Mouse (Mus musculus) heart, embryonic 13.5 days (tissue): Measurements from ENCODE around the gene Ppp2r2d. TPM values are rescaled to one million over a fixed set of nuclear protein-coding genes. Genes with fewer than 3 reads are reported as not detected.

Source experiments
- ATAC-seq: fragments of 200-750 bp; cut with Nextera tagmentation; 2 replicates; pipeline ENCODE4 v1.8.0; 2017; ENCODE audit warnings: moderate TSS enrichment; ENCODE audit not compliant: insufficient number of reproducible peaks, low FRiP score, low TSS enrichment; ENCODE audit errors: extremely low read depth
- H3K27ac ChIP-seq: fragments of 300-500 bp; sonication (generic); replicated peaks from 2 replicates; pipeline ENCODE4 v1.5.1; 2015; ENCODE audit warnings: moderate library complexity, mild to moderate bottlenecking, inconsistent platforms
- H3K27me3 ChIP-seq: fragments of 300-500 bp; sonication (generic); replicated peaks from 2 replicates; pipeline ENCODE4 v1.6.1; 2015; ENCODE audit warnings: mild to moderate bottlenecking, inconsistent platforms
- H3K36me3 ChIP-seq: fragments of 300-500 bp; sonication (generic); 2 replicates; pipeline ENCODE4 v1.6.1; 2015; ENCODE audit warnings: mild to moderate bottlenecking, inconsistent platforms
- H3K4me1 ChIP-seq: fragments of 300-500 bp; sonication (generic); 2 replicates; pipeline ENCODE4 v1.6.1; 2015; ENCODE audit warnings: inconsistent platforms
- H3K4me2 ChIP-seq: fragments of 300-500 bp; sonication (generic); 2 replicates; pipeline ENCODE4 v1.6.1; 2015; ENCODE audit warnings: inconsistent platforms, mild to moderate bottlenecking, moderate library complexity
- H3K4me3 ChIP-seq: fragments of 300-500 bp; sonication (generic); 2 replicates; pipeline ENCODE4 v1.5.1; 2015; ENCODE audit warnings: moderate library complexity, mild to moderate bottlenecking, inconsistent platforms
- H3K9ac ChIP-seq: fragments of 300-500 bp; sonication (generic); 2 replicates; pipeline ENCODE4 v1.6.1; 2015; ENCODE audit warnings: inconsistent platforms, mild to moderate bottlenecking, moderate library complexity
- H3K9me3 ChIP-seq: fragments of 300-500 bp; sonication (generic); 2 replicates; pipeline ENCODE4 v1.6.1; 2016; ENCODE audit warnings: inconsistent platforms
- WGBS: fragments of 180-500 bp; shearing (Covaris S2); methylation state at CpG from one replicate; pipeline ENCODE4 v1.1.7; 2015; ENCODE audit warnings: mixed read lengths; 5-methylcytosine and 5-hydroxymethylcytosine counted together
- polyA plus RNA-seq: library from polyadenylated mRNA; unstranded; fragments of >200 nt; fragmentation: Nextera tagmentation; extraction: Ambion mirVana; gene quantifications from 2 replicates; pipeline ENCODE4 v1.2.1, GENCODE M21; 2015

Ppp2r2d gene
- polyA plus RNA-seq, 1 experiment from 2014 or later = 27.4 TPM

DNA sequence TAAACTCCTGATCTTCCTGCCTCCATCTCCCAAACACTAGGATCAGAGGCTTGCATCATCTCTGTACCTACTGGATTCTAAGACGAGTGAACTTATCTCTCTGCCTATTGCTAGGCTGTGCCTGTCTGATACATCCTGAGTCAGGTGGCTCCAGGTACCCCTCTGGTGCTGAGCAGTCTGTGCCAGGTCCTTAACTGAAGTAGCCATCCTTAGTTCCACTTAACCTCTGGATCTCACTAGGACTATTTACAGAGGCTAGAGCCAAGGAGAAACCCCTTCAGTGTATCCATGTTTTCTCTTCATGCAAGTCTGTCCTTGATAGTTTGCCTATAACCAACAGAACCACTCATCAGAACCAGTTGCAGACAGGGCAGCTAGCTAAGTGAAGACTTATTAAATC is 60.6 kb downstream of the Ppp2r2d start:
- Histone ChIP-seq H3K9ac (peak overlapping the region; percentile 99), H3K9me3 (no peaks in the 10 kb centered on the region), H3K4me2 (peak overlapping the region; percentile 83), H3K4me1 (peaks cover 60% of the 10 kb centered on the region), H3K27me3 (no peaks in the 10 kb centered on the region), H3K27ac (peak overlapping the region; percentile 92), H3K36me3 (peaks cover 3% of the 10 kb centered on the region; the same call in 1 of the 2 replicates), H3K4me3 (peak overlapping the region; percentile 89)
- no peak for ATAC-seq
- 37% methylated on average over 1 of the region's 1 CpGs for WGBS

DNA sequence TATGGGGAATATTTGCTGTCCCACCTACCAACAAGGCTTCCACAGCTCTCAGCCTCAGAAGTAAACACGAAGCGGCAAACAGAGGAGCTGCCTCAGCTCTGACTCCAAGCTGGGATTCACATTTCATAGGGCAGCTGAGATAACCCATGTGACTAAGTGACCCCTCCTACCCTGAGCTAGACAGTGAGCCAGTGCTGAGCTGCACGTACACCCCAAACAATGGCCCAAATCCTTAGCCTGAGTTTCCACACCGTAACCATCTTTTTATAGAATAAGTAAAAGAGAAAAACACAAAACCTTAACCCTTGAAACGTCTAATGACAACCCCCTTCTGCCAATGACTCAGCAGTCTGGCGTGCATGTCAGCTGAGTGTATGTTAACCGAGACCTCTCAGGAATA is 61.2 kb downstream of the Ppp2r2d start:
- peak overlapping the region; percentile 83 for H3K4me2 ChIP-seq
- WGBS = 3% methylated on average over 7 of the region's 7 CpGs
- peaks cover 60% of the 10 kb centered on the region for H3K4me1 ChIP-seq
- H3K36me3 ChIP-seq = peaks cover 3% of the 10 kb centered on the region; the same call in 1 of the 2 replicates
- H3K4me3 ChIP-seq = peak overlapping the region; percentile 89
- no peaks in the 10 kb centered on the region for H3K27me3 ChIP-seq
- H3K27ac ChIP-seq = peak overlapping the region; percentile 92
- peak; percentile 58; the same call in 1 of the 2 replicates for ATAC-seq
- no peaks in the 10 kb centered on the region for H3K9me3 ChIP-seq
- H3K9ac ChIP-seq = peak overlapping the region; percentile 99

DNA sequence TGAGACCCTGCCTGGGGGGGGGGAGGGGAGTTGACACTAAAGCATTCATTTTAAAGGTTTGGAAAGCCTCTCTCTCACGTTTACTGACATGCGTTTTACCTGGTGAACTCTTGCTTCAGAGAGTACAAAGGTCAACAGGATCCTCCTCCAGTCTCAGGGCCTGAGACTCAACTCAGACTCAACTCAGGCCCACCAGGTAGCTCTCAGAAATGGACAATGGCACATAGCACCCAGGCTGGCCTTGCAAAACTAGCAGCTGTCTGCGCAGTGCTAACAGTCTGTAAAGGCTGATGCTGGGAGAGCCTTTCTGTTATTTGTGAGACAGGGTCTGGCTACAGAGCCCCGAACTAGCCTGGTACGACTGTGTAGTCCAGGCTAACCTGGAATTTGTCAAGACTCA is 62.1 kb downstream of the Ppp2r2d start:
- H3K27me3 ChIP-seq = no peaks in the 10 kb centered on the region
- no peaks in the 10 kb centered on the region for H3K9me3 ChIP-seq
- H3K9ac ChIP-seq = peak overlapping the region; percentile 99
- no peak for ATAC-seq
- peak overlapping the region; percentile 89 for H3K4me3 ChIP-seq
- H3K4me2 ChIP-seq = peak overlapping the region; percentile 83
- 44% methylated on average over 5 of the region's 5 CpGs for WGBS
- peak overlapping the region; percentile 92 for H3K27ac ChIP-seq
- peaks cover 53% of the 10 kb centered on the region for H3K4me1 ChIP-seq
- peaks cover 3% of the 10 kb centered on the region; the same call in 1 of the 2 replicates for H3K36me3 ChIP-seq

DNA sequence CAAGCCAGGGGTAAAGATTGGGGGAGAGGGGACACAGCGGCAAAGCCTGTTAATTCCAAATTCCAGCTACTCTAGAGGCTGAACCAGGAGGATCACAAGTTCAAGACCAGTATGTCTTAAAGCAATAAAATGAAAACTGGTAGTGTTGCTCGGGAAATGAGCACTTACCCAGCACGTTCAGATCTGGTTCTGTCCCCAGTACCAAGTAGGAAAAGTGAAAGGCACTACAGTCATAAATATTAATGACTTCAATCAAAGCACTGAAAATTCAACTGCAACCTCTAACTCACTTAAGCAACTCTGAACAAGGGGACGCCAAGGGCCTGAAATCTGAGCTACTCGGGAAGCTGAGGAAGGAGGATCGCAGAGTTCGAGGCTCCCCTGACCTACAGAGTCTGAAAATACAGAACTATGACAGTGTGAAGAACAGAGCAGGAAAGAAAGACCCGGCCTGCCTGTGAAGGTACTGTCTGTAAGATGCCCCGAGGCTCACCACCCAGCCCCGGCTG is 62.9 kb downstream of the Ppp2r2d start:
- peaks cover 3% of the 10 kb centered on the region; the same call in 1 of the 2 replicates for H3K36me3 ChIP-seq
- no peaks in the 10 kb centered on the region for H3K27me3 ChIP-seq
- no peak for ATAC-seq
- H3K9me3 ChIP-seq = no peaks in the 10 kb centered on the region
- peak overlapping the region; percentile 99 for H3K9ac ChIP-seq
- 5% methylated on average over 10 of the region's 10 CpGs for WGBS
- H3K27ac ChIP-seq = peak overlapping the region; percentile 92
- H3K4me2 ChIP-seq = peak overlapping the region; percentile 83
- H3K4me1 ChIP-seq = peaks cover 49% of the 10 kb centered on the region
- peak overlapping the region; percentile 89 for H3K4me3 ChIP-seq

DNA sequence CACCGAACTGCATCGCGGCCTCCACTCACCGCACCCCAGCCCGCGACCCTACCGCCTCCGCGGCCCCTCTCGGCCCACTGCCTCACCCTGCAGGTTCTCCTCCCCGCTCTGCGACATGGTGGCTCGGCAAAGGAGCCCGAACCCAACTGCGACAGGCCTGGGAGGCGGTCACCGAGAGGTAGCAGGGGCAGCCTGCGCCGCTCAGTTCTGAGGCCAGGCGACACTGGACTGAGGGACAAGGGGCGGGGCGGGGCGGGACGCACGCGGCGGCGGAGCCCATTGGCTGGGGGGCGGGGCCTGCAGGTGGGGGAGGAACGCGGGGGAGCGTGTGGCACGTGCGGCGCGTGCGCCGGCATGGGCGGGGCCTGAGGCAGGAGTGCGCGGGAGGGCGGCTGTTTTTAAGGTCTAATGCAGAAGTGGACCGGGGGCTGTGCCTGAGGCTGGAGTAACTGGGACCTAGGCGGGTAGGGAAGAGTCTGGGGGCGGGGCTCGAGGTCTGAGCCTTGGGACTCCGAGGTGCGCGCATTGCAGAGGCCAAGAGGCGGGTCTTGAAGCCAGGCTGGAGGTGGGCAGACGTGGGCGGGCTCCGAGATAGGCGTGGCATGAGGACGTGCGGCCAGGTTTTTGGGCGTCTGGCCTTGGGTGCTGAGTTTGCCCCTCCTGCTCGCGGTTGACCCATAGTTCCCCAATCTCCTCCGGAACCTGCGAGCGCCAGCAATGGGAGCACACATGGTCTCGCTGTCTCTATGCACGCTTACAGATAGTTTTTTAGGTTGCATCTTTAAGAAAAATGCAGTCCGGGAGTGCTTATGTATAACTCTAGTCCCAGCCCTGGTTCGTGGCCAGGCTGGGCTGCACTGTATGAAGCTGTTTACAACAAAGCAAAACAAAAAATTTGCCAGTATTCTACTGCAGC is 63.7 kb downstream of the Ppp2r2d start, which contains the start of gene Bnip3:
Bnip3 (minus strand) TSS at position 243 of the 916 bp plus-strand sequence.
- peak; percentile 86 for ATAC-seq
- under 1% methylated on average over 66 of the region's 66 CpGs for WGBS
- peak within 1 kb of the TSS; percentile 89 for H3K4me3 ChIP-seq
- H3K27ac ChIP-seq = peak within 1 kb of the TSS; percentile 92
- H3K27me3 ChIP-seq = no peaks in the 10 kb centered on the region
- H3K9ac ChIP-seq = peak within 1 kb of the TSS; percentile 99
- H3K4me1 ChIP-seq = peaks cover 44% of the 10 kb centered on the region
- H3K36me3 ChIP-seq = peaks cover 2% of the 10 kb centered on the region; the same call in 1 of the 2 replicates
- H3K9me3 ChIP-seq = no peaks in the 10 kb centered on the region
- peak within 1 kb of the TSS; percentile 83 for H3K4me2 ChIP-seq

DNA sequence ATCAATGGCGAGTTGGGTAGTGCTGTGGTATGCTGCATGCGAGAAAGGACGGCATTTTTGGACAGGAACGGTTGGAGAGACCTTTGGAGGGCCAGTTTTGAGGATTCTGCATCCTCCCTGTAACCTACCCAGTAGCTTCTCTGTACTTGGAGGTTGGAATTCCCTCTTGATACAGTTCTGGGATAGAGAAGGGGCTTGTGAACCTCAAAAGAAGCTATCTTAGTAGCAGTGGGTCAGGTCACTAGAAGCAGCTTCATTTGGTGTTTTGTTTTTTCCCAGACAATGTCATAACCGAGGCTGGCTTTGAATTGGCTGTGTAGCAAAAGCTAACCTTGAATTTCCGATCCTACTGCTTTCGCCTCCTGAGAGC is 64.3 kb downstream of the Ppp2r2d start:
- Histone ChIP-seq H3K27me3 (no peaks in the 10 kb centered on the region), H3K27ac (peak overlapping the region; percentile 92), H3K4me2 (peak overlapping the region; percentile 83), H3K4me1 (peaks cover 44% of the 10 kb centered on the region), H3K36me3 (no peaks in the 10 kb centered on the region), H3K9me3 (no peaks in the 10 kb centered on the region), H3K4me3 (peak overlapping the region; percentile 89), H3K9ac (peak overlapping the region; percentile 79)
- no peak for ATAC-seq
- 24% methylated on average over 7 of the region's 7 CpGs for WGBS

- 72% methylated on average over 3 of the region's 3 CpGs for WGBS
- H3K4me3 ChIP-seq = no peak overlapping the region
- ATAC-seq = no peak
Measured at GRCm38 (mm10) chr7:138913616-138914015, 67.7 kb downstream of the Ppp2r2d start.

DNA sequence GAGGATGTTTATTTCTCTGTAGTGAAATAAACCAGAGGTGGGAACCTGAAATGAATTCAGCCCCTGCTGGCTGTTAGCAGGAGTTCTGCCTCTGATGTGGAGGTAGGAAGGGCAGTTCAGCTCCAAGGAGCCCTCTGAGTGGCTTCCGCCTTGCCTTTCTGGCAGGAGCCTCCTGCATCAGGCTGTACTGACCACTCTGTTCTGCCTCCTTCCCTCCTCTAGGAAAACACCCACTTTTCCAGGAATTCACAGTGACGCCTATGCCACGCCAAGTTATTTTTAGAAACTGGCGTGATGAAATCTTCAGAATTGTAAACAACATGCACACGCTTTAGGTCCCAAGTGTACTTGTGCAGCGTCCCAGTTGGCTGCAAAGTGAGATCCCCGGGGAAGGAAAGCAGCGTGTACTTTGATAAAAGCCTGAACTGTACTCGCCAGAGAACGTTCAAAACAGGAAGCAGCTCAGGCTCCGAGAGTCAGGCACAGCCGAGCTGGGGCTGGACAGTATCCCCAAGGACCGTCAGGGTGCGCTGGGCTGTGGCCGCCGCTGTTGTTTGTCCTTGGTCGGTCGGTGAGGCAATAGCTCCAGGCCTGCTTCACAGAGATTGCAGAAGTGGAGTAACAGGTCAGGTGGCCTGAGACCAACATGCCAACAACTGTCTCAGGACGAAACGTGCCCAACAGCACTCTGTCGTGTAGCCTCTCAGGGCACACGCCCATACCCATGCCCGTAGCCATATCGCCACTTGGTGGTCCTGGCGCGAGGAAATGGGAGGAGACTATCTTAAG is 73.5 kb downstream of the Ppp2r2d start:
- under 1% methylated on average over 26 of the region's 26 CpGs for WGBS
- peak overlapping the region; percentile 92 for H3K27ac ChIP-seq
- ATAC-seq = peak; percentile 66

More at GRCm38 (mm10) chr7:138913616-138914015, 67.7 kb downstream of the Ppp2r2d start:
- Histone ChIP-seq H3K36me3 (no peaks in the 10 kb centered on the region), H3K4me1 (peaks cover 16% of the 10 kb centered on the region), H3K4me2 (no peak overlapping the region), H3K27me3 (no peaks in the 10 kb centered on the region), H3K9ac (no peak overlapping the region), H3K9me3 (no peaks in the 10 kb centered on the region), H3K27ac (no peak overlapping the region)

DNA sequence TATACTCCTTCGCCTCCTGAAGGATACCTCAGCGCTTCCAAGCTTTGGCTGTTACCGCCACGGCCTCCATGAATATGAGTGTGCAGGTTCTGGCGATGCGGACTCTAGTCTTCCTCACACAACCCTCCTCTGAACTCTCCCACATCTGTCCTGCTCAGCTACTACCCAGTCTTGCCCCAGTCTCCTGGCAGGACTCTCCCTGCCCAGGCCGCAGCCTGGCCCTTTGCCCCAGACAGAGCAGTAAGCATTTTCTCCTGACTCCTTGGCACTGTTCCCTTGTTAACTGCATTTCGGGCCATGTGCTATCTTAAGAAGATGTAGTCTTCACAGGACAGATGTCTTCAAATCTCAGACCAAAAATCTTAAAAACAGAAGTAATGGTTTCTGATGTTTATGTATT is 75.7 kb downstream of the Ppp2r2d start:
- Histone ChIP-seq H3K4me3 (no peak overlapping the region), H3K9me3 (no peaks in the 10 kb centered on the region), H3K4me1 (peaks cover 14% of the 10 kb centered on the region), H3K36me3 (no peaks in the 10 kb centered on the region), H3K9ac (no peak overlapping the region), H3K27me3 (no peaks in the 10 kb centered on the region), H3K27ac (no peak overlapping the region), H3K4me2 (no peak overlapping the region)
- WGBS = 87% methylated on average over 8 of the region's 8 CpGs
- no peak for ATAC-seq

More for the DNA sequence above, 73.5 kb downstream of the Ppp2r2d start:
- Histone ChIP-seq H3K4me1 (peaks cover 14% of the 10 kb centered on the region), H3K9me3 (no peaks in the 10 kb centered on the region), H3K36me3 (no peaks in the 10 kb centered on the region), H3K27me3 (no peaks in the 10 kb centered on the region), H3K4me2 (peak overlapping the region; percentile 72), H3K9ac (peak overlapping the region; percentile 78), H3K4me3 (peak overlapping the region; percentile 53)

- Histone ChIP-seq H3K9me3 (peaks cover 4% of the 10 kb centered on the region; the same call in 1 of the 2 replicates), H3K4me1 (peaks cover 9% of the 10 kb centered on the region), H3K27ac (no peak overlapping the region), H3K27me3 (no peaks in the 10 kb centered on the region), H3K4me2 (no peak overlapping the region), H3K9ac (no peak overlapping the region), H3K36me3 (no peaks in the 10 kb centered on the region), H3K4me3 (no peak overlapping the region)
- no peak for ATAC-seq
- 9% methylated on average over 3 of the region's 3 CpGs for WGBS
Measured at GRCm38 (mm10) chr7:138923756-138924425, 78.0 kb downstream of the Ppp2r2d start.
